Mouse (Mus musculus): ENCODE measurements around the gene Cnbd2.

Gene Cnbd2

DNA sequence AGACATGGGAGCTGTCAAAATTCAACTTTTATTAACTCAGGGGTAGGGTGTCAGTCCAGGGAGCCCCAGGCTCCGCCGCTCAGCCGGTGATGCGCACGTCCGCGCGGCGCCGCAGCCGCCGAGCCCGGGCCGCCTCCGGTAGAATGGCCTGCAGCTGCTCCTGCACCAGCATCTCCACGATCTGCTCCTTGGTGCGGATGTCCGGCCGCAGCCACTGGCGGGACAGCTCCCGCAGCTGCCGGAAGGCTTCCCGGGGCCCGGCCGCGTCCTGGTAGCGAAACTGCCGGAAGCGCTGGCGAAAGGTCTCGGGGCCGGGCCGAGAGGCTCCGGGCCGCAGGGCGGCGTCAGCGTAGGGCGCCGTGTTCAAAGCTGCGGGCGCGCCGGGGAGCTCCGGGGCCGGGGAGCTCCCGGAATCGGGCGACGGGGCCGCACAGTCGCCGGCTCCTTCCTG, 233 bp upstream of the Cnbd2 start:
- DNase-seq (ENCODE audit: low spot score): peak; percentile 72

- DNase-seq (ENCODE audit: low spot score): no peak
Observed at GRCm38 (mm10) chr2:156313153-156313552, 1.1 kb downstream of the Cnbd2 start.

DNA sequence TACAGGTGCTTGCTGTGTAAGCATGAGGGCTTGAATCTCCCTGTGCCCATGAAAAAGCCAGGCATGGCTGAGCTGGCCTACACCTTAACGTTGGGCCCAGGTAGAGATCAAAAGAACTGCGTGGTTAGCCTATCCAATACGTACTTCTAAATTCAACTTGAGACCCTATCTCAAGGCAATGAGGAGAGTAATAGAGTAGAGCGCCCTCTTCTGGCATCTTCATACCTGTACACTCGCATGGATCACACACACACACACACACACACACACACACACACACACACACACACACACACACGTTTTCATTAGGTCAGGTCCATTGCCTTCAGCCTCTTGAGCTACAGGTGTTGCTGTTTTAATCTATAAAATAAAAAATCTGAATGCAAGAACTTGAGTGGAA, 2.7 kb downstream of the Cnbd2 start:
- no peak for DNase-seq (ENCODE audit: low spot score)

DNA sequence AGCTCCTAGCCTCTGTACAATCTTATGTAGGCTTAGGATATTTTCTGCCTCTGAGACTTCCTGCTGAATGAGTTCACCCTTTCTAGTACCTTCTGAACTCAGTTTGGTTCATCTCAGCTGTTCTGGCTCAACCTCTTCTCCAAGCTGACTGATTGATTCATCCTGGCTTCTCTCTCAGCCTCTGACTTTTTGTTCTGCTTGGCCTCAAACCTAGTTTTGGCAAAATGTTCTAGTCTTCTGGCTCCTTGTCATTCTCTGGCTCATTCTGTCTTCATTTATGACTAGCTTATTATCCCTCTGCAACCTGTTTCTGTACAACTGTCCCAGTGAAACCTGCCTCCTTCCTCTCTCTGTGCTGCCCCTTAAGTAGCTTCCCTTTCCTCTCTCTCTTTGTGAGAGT, 6.4 kb downstream of the Cnbd2 start:
- DNase-seq (ENCODE audit: low spot score): no peak

GRCm38 (mm10) chr2:156321538-156321937, 9.4 kb downstream of the Cnbd2 start:
- DNase-seq (ENCODE audit: low spot score): no peak

DNA sequence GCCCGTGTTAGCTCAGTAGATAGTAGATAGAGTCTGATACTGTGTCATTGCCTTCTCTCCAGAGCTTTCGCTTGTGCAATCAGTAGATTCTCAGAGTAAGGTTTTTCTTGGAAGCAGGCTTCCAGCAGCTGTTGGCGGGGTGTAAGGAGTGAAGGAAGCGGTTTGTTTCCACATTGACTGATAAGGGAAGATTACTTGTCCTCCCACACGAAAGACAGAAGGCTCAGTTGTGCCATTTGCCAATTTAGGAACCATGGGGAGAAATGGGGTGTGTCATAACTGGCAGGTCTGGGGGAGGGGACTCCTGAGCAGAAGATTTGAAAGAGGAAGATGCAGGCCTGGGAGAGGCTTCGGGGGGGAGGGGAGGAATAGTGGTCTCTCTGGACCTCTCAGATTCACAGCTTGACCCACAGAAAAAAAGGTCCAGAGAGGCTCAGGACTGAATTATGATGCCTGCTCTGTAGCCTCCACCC, 12.1 kb downstream of the Cnbd2 start:
- peak; percentile 60 for DNase-seq (ENCODE audit: low spot score)

DNA sequence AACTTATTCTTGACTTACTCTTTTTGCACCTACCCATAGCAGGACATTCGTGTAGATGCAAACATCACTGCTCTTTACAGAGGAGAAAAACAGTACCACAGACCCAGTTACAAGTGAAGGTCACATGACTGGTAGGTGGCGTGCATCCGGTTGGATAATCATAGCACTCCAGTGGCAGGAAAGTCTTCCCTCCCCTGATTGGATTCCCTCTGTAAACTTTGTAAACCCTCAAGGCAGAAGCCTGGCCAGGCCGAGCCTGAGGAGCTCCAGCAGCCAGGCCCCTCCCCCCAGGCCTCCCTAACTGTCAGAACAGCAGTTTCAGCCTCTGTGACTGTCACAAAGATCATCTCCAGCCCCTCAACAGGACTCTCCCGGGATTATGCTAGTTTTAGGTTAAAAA, 12.6 kb downstream of the Cnbd2 start:
- DNase-seq (ENCODE audit: low spot score): no peak

DNA sequence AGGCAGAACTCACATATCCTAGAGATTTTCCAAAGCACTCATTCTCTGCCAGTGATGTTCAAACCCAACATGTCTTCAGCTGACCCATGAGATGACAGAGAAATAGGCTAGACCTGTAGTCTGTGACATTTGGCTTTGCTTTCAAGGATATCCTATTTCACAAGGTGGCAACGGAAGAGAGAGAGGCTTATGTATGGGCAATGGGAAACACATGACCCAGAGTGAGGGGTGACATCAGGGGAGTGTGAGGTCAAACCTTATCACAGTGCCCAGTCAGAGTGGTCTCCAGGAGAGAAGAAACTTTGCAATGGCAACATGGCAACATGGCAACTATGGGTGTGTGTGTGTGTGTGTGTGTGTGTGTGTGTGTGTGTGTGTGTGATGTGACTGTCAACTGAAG, 18.6 kb downstream of the Cnbd2 start:
- DNase-seq (ENCODE audit: low spot score): no peak

GRCm38 (mm10) chr2:156331446-156331965, 19.4 kb downstream of the Cnbd2 start:
- no peak for DNase-seq (ENCODE audit: low spot score)

- DNase-seq (ENCODE audit: low spot score): no peak
Observed at GRCm38 (mm10) chr2:156340078-156340477, 28.0 kb downstream of the Cnbd2 start.

- DNase-seq (ENCODE audit: low spot score): no peak
Observed at GRCm38 (mm10) chr2:156344775-156345532, 32.9 kb downstream of the Cnbd2 start.

DNA sequence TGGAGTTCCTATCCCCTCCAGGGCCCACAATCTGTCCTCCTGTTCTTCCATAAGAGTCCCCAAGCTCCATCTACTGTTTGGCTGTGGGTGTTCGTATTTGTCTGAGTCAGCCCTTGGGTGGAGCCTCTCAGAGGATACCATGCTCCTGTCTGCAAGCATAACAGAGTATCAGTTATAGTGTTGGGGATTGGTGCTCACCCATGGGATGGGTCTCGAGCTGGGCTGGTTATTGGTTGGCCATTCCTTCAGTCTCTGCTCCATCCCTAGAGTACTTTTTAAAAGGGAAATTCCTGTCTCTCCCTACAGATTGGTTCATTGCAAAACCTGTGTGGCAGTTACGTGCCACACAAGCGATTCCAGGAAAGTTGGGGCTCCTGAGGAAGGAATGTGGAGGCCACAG, 36.7 kb downstream of the Cnbd2 start:
- no peak for DNase-seq (ENCODE audit: low spot score)

DNA sequence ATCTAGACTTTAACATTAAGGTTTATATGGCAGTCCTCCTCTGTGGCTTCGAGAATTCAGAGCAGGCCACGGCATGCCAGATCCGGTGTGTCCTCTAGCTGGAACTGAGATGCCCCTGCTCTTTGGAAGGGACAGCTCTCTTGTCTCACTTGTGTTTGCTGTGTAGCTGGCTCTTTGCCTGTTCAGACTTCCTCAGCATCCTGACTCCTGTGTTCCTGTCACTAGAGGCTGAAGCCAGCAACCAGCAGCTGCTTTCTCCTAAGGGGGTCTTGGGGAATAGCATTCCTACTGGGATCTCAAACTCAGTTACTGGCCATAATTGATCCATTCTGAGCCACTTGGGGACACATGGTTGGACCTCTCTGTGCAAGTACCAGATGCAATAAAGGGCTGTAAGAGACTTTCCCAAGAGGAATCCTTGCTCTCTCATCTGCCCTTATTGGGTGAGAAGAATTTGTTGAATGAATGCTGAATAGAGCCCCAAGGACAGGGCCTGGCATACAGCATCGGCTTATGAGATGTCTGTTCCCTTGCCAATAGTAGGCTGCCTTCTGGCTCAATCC, 37.3 kb downstream of the Cnbd2 start:
- DNase-seq (ENCODE audit: low spot score): no peak

DNA sequence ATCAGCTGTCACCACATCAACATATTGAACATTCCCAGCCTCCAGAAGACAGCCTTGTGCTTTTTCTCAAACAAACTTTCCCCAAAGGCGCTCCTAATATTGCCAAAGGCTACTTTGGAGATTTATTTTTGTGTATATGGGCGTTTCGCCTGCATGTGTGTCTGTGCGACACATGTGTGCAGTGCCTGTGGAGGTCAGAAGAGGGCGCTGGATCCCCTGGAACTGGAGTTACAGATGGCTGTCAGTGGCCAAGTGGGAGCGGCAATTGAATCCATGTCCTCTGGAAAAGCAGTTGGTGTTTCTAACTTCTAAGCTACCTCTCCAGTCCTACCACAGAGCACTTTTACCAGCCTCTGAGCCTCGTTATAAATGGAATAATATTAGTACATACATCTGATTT, 39.1 kb downstream of the Cnbd2 start:
- DNase-seq (ENCODE audit: low spot score): no peak

GRCm38 (mm10) chr2:156352413-156353165, 40.5 kb downstream of the Cnbd2 start:
- no peak for DNase-seq (ENCODE audit: low spot score)

DNA sequence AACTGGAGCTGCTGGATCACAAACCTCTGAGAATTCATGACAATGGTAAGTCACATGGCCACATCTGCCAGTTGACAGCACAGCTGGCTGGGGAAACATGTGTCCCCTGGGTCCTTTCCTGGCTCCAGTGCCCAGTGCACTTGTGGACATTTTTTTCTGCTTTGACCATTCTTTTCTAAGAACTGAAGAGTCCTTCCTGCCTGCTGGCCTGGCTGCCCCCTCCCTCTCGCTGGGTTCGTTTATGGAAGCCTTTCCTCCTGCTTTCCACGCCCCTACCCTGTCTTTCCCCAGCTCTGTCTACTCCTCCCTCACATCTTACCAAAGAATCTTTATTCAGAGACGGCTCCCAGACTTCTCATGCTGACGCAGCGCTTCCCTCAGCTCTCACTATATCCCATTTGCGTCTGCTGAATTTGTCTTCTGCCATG, 41.2 kb downstream of the Cnbd2 start:
- DNase-seq (ENCODE audit: low spot score): no peak

GRCm38 (mm10) chr2:156356031-156356430, 43.9 kb downstream of the Cnbd2 start:
- no peak for DNase-seq (ENCODE audit: low spot score)

GRCm38 (mm10) chr2:156368465-156368864, 56.4 kb downstream of the Cnbd2 start:
- DNase-seq (ENCODE audit: low spot score): no peak

- no peak for DNase-seq (ENCODE audit: low spot score)
Observed at GRCm38 (mm10) chr2:156370896-156371295, 58.8 kb downstream of the Cnbd2 start.

- no peak for DNase-seq (ENCODE audit: low spot score)
Observed at GRCm38 (mm10) chr2:156376956-156377355, 64.9 kb downstream of the Cnbd2 start.

GRCm38 (mm10) chr2:156379929-156380328, 67.8 kb downstream of the Cnbd2 start:
- no peak for DNase-seq (ENCODE audit: low spot score)

DNA sequence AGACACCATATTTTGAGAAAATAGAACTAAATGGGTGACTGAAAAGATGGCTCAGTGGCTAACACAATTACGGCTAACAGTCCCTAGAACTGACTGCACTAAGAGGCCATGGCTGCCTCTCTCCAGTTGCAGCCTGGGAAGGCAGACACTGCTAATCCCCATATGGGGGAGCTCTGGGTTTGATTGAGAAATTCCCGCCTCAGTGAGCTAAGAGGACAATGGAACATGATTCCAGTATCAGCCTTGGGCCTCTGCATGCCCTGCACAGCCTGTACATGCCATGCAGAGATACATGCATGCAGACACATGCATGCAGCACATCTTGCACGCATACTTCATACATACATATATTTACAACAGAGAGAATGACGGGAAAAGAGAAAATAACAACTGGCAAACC, 69.3 kb downstream of the Cnbd2 start:
- no peak for DNase-seq (ENCODE audit: low spot score)
